Mouse (Mus musculus) cerebellum, adult 2 months (tissue): ENCODE measurements around the gene 1700028K03Rik.

Experiments used
- CTCF ChIP-seq: fragments of 200-500 bp; IDR thresholded peaks from 2 replicates; pipeline ENCODE4 v1.5.1; 2011; ENCODE audit warnings: low read depth, mild to moderate bottlenecking, control low read depth, low read length, moderate library complexity, borderline replicate concordance; ENCODE audit not compliant: insufficient read depth
- POLR2A ChIP-seq: fragments of 200-500 bp; IDR thresholded peaks from 2 replicates; pipeline ENCODE4 v1.6.1; 2011; ENCODE audit warnings: low read length, control low read depth, borderline replicate concordance; ENCODE audit not compliant: insufficient read depth

GRCm38 (mm10) chr5:107515453-107515852 is 19.1 kb upstream of the 1700028K03Rik start:
- TF ChIP-seq POLR2A (no peak), CTCF (no peak)
